Mouse (Mus musculus): ENCODE measurements at regions not wholly inside any gene's neighbourhood (a gene's known extent, or its start where the extent isn't known, plus 50 kb on each side); places are given as distances from the start of the nearest gene placed in this dataset.

- no peak for ATAC-seq (replicated peaks; ENCODE audit: low FRiP score, low TSS enrichment, poor library complexity, severe bottlenecking)
Observed at GRCm38 (mm10) chr5:75832341-75832740, 145.9 kb downstream of the Kdr start.

DNA sequence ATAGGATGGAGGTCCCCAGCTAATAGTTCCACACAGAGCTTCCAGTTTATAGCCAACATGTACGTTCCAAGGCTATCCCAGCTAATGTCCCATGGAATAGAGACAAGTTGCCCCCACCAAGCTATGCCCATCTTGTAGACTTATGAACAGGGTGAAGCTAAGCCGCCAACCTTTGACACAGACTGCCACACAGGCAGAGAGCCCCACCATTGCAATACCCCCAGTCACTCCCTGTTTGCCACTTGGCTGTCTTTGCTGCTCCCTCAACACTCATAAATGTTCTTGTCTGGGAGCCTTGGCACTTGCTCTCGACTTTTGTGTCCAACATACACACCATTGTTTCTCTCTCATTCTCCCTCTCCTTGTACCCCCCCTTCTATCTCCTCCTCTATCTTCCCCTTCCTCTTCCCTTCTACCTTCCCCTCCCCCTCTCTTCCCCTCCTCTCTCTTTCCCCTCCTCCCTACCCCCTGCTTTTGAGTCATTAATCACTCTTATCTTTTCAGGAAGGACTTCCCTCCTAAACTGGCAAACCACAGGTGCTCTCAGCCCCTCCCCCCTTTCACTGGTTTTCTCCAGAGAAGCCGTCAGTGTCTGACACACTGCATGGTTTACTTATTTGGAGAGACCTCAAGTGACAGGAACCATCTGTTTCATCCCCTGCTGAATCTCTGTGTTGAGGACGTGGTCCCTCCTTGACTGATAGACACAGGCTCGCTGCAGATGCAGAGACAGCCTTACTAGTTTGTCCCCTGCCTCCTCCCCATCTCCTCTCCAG, 148.2 kb downstream of the Kdr start:
- ATAC-seq (replicated peaks; ENCODE audit: low FRiP score, low TSS enrichment, poor library complexity, severe bottlenecking): peak; percentile 43

- no peak for ATAC-seq (replicated peaks; ENCODE audit: low FRiP score, low TSS enrichment, poor library complexity, severe bottlenecking)
Observed at GRCm38 (mm10) chr5:75828332-75828731, 149.9 kb downstream of the Kdr start.

DNA sequence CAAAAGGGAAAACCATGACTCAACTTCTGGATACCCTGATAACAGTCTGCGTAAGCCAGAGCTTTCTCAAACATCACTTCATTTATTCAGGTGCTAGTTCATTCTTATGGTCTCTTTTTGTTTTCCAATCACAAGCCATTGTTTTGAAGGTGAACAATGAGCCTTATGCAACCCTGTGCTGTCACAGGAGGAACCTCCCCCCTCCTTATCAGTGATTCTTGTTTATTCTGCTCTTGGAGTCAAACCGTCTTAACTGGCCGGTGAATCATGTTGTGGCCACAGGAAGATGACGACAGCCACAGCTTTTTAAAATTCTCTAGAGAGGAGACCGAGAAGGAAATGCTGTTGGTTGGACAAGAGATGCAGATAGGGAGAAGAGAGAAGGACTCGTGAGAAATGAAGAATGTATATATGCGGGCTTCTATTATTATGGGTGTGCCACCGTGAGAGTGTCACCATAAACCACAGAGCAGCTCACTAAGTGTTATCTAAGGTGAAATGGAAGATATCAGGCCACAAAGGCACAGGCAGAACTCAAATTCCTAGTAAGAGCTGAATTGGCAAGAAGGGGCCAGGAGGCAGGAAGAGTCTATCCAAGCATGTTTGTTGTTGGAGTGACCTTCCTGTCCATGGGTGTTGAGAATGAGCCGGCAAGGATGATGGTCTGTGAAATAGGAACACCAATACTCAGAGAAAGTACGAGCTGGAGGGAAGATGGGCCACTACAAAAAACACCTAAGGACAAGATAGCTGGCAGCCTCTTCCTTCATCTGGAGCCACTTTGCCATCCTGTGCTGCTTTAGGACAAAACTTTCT, 151.8 kb downstream of the Kdr start:
- ATAC-seq (replicated peaks; ENCODE audit: low FRiP score, low TSS enrichment, poor library complexity, severe bottlenecking): peak; percentile 68

- peak; percentile 40; the same call in 1 of the 2 replicates for ATAC-seq (replicated peaks; ENCODE audit: low FRiP score, low TSS enrichment, poor library complexity, severe bottlenecking)
Observed at GRCm38 (mm10) chr5:75825576-75825975, 152.7 kb downstream of the Kdr start.

DNA sequence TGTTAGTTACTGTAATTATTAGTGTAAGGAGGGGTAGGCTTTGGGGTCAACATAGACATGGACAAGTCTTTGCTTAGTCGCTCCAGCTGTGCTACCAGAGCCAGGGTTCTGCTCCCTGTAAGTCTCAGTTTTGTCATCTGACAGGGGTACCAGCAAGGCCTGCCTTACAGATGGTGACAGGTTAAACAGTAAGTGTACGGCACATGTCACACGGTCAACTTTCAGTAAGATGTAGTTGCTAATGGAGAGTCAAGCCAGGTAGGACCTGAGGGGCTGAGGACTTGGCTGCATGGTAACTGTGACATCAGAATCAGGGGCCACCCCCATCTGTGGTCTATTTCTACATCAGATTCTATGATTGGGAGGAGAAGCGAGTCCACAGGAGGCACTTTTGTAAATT, 153.6 kb downstream of the Kdr start:
- no peak for ATAC-seq (replicated peaks; ENCODE audit: low FRiP score, low TSS enrichment, poor library complexity, severe bottlenecking)

DNA sequence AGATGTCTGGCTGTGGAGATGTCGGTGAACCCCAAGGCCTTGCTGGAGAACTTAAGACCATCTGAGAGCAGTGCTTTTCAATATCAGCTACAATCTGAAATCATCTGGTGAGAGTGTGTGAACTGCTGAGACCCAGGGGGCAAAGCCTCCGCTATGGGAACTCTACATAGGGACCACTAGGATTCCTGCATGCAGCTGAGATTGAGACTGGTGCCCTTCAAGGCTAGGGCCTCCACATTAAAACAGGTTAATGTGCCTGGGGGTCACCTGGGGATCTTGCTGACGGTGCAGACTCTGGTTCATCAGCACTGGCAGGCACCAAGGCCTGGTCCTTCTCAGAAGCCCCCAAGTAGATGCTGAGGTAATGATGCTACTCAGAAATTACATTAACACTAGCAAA, 154.6 kb downstream of the Kdr start:
- no peak for ATAC-seq (replicated peaks; ENCODE audit: low FRiP score, low TSS enrichment, poor library complexity, severe bottlenecking)

GRCm38 (mm10) chr5:75817396-75817795, 160.9 kb downstream of the Kdr start:
- ATAC-seq (replicated peaks; ENCODE audit: low FRiP score, low TSS enrichment, poor library complexity, severe bottlenecking): no peak

DNA sequence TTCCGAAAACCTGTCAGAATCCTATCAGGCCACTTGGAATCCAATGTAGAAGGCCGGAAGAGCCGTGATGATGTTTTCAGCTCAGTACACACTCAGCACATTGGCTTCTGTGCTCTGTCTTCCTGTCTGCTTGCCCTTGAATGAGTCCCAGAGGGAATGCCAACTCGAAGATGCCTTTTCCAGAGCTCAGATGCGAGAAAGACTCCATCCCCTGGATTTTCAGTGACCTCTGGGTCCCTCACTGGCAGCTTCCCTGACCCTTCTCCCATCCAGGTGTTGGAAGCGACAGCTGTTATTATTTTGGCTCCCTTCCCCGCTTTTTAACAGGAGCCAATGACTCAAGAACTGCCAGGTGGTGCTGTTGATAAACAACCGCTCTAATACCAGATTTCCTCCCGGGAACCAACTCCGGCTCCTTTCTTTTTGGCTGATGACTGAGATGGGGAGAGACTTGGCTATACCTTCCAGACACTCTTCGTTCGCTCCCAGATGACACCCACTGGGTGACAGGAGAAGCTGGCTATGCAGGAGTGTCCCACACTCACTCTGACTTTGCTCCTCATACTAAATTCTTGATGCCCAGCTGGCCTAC, 163.8 kb downstream of the Kdr start:
- no peak for ATAC-seq (replicated peaks; ENCODE audit: low FRiP score, low TSS enrichment, poor library complexity, severe bottlenecking)

DNA sequence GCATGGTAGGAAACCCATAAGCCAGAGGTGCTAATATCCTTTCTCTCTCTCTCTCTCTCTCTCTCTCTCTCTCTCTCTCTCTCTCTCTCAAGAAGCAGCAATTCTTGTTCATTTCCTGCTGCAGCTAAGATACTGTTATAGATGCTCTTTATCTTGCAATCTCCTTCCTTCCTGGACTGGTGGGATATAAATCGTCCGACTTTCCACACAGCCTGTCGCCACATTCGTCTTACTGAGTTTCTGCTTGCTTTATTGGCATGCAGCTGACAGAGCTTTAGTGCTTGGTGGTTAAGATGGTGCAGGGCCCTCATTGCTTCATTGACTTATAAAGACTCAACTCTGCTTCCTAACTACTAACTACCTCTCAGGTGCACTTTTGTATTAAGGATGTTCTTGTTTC, 165.6 kb downstream of the Kdr start:
- no peak for ATAC-seq (replicated peaks; ENCODE audit: low FRiP score, low TSS enrichment, poor library complexity, severe bottlenecking)

DNA sequence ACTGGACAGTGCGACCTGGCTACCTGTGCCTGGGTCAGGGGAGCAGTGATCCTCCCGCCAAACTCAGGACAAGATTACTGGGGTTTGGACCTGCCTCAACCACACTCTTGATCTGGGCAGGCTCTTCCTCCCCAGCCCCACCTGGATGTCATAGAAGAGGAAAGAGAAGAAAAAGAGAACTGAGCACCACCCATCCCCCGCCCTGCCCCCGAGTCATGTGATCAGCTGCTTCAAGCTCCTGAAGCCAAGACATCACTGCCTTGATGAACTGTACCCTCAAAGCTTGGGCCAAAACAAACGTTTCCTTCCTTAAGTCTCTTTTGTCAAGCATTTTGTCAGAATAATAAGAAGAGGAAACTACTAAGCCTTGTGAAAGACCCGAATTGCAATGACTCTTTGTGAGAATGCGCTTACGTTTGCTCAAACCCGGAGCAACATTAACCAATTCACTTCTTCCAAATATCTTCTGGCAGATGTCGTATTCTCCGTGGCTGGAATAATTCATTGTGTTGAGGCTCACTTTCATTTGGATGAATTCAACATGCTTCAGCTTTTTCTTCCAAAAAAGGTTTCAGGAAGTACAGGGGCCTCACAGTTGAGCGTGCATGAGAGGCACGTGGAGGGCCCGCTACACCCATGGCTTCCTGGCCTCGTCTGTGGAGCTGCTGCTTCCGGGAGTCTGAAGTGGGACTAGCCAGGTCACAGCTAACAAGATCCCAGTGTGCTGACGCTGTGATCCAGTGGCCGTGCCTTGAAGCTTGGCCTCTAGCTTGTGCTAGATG, 169.5 kb downstream of the Kdr start:
- no peak for ATAC-seq (replicated peaks; ENCODE audit: low FRiP score, low TSS enrichment, poor library complexity, severe bottlenecking)

DNA sequence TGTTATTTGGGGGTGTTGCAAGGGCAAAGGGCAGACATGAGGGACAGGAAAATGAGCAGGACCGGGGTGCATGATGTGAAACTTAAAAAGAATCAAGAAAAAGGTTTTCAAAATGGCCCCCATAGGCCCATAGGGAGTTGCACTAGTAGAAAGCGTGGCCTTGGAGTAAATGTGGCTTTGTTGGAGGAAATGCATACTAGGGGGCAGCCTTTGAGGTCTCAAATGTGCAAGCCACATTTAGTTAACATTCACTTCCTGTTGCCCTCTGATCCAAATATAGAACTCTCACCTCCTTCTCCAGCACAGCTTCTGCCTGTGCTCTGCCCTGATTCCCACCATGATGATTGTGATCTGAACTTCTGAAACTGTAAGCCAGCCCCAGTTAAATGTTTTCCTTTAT, 173.2 kb downstream of the Kdr start:
- ATAC-seq (replicated peaks; ENCODE audit: low FRiP score, low TSS enrichment, poor library complexity, severe bottlenecking): no peak

DNA sequence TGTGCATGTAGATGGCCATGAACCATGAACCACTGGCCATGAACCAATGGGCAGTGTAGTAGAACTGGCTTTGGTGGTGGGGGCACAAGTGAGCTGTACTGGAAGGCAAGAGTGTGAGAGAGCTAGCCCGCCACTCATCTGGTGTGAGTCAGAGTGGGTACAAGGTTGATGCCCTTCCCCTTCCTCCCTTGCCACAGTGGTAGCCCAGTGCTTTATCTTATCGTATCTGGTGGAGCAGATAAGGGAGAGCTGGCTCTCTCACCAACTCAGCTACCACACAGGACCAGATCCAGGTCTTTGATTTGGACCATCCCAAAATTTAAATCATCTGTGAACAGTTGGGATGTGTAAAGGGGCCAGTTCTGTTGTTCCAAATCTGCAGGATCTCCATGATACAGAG, 173.9 kb downstream of the Kdr start:
- no peak for ATAC-seq (replicated peaks; ENCODE audit: low FRiP score, low TSS enrichment, poor library complexity, severe bottlenecking)

DNA sequence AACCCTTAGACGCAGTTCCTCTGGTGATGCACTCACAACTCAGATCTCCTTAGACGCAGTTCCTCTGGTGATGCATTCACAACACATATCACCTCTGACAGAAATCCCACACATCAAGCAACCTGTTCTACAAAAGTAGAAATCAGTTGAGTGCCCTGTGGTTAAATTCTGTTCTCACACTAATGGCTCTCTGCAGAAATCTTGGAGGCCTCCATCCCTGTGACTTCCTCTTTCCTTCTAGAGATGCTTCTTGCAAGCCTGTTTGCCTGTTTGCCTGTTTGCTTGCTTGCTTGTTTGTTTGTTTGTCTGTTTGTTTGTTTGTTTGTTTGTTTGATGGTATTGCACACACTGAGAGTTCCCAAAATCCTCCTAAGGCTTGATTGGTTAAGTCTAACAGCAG, 175.2 kb downstream of the Kdr start:
- ATAC-seq (replicated peaks; ENCODE audit: low FRiP score, low TSS enrichment, poor library complexity, severe bottlenecking): no peak

DNA sequence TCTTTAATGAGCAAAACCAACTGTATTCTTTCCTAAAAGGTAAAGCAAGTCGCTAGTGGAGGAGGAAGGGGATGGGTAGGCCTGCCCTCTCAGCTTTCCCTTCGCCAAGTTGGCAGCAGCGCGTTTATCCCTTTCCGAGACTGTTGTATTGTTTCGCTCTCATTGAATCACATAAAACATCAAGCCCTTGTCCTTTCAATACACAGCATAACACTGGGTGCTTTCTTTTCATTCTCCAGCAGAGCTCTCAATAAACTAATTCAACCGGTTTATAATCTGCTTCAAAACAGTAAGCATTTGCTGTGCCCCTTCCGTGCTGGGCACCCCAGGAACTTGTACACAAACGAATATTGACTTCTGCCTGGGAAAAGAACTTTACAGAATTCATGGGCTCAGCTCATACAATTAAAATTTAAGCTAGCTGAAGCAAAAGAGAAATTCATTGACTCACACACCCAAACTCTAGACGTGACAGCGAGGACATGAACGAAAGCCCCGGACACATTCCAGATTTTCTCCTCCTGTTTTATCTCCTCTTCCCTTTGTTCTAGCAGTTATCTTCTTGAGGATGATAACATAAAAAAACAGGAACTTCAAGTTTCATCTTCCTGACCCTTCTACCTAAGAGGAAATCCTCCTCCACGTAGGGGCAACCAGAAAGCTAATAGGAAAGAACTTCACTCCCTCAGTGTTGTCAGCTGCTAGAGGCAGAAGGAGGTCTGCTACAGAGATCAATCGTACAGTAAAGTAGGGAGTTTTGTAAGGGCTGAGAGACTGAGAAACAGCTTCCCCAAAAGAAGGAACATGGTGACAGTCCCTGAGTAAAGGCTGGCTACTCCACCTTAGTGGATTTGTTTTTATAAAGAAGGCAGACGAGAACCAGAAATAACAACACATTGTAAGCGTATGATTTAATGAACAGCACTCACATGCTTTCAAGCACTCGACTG, 177.9 kb downstream of the Kdr start:
- no peak for ATAC-seq (replicated peaks; ENCODE audit: low FRiP score, low TSS enrichment, poor library complexity, severe bottlenecking)

- ATAC-seq (replicated peaks; ENCODE audit: low FRiP score, low TSS enrichment, poor library complexity, severe bottlenecking): no peak
Observed at GRCm38 (mm10) chr5:75799627-75800026, 178.6 kb downstream of the Kdr start.

- ATAC-seq (replicated peaks; ENCODE audit: low FRiP score, low TSS enrichment, poor library complexity, severe bottlenecking): no peak
Observed at GRCm38 (mm10) chr5:75793184-75793583, 185.1 kb downstream of the Kdr start.

- ATAC-seq (replicated peaks; ENCODE audit: low FRiP score, low TSS enrichment, poor library complexity, severe bottlenecking): 0 out of 2 replicates have a peak, but pooled peaks have one; percentile 41
Observed at GRCm38 (mm10) chr5:75791738-75792137, 186.5 kb downstream of the Kdr start.

GRCm38 (mm10) chr5:75788087-75788486, 190.2 kb downstream of the Kdr start:
- ATAC-seq (replicated peaks; ENCODE audit: low FRiP score, low TSS enrichment, poor library complexity, severe bottlenecking): no peak

Data from megakaryocyte-erythroid progenitor cell, adult 5-6 weeks (primary cell).